10 mouse cellular contexts compared by ENCODE assay signal in the genomic region with DNA sequence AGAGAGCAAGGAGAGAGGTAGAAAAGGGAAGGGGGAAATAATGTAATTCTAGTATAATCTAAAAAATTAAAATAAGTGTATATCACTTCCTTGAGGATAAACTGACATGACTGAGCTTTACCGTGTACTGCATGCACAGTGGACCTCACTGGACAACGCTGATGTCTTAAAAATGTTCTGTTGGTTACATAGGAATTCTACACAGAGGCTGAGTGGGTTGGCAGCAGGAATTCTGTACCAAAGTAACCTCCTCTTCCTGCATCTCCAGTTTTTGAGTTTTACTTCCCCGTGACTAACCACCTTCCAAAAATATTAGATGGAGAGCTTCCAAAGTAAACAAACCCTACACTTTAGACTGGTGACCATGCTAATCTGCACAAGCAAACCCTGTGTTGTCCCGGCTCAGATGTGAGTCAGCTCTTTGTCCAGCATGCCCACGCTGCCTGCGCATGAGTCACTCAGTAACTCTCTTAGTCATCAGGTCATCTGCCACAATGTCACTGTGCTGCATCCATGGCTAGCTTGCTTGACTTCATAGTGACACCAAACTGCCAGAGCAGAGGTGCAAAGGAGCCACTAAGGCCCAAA.
DNase-seq lines count a peak whose midpoint lies in the region; ATAC-seq lines count a peak whose summit lies in the region.
"Had no signal": no experiment of that assay in that cellular context is flagged by ENCODE, and none has a peak within 500 bp of the region (broad histone marks: within the 10 kb centered on the region; RNA-seq: fewer than 3 reads in every experiment).

No protein-coding gene starts in this region.

- H3K9ac ChIP-seq in heart, embryonic 15.5 days = no peak overlapping the region
- no peak overlapping the region for H3K9ac ChIP-seq in hindbrain, embryonic 16.5 days (ENCODE audit: low read depth, low read length)

- intact Hi-C loops in heart, postnatal 36 days (cut with DNase I) = no loop called here

- no peak overlapping the region for H3K4me2 ChIP-seq in heart, embryonic 15.5 days
- no peak overlapping the region for H3K4me2 ChIP-seq in hindbrain, embryonic 16.5 days (ENCODE audit: low read length)

- H3K27ac ChIP-seq in heart, embryonic 15.5 days = no peak overlapping the region
- no peak overlapping the region for H3K27ac ChIP-seq in heart, embryonic 10.5 days
- no peak overlapping the region for H3K27ac ChIP-seq in hindbrain, embryonic 16.5 days (ENCODE audit: low read depth, low read length)

- no peaks in the 10 kb centered on the region for H3K4me1 ChIP-seq in heart, embryonic 15.5 days (replicated peaks)
- no peaks in the 10 kb centered on the region for H3K4me1 ChIP-seq in heart, embryonic 10.5 days
- no peaks in the 10 kb centered on the region for H3K4me1 ChIP-seq in hindbrain, embryonic 16.5 days (ENCODE audit: control insufficient read depth, insufficient read depth, low read depth, low read length)

- ATAC-seq in heart, embryonic 15.5 days (replicated peaks; ENCODE audit: insufficient number of reproducible peaks, insufficient read depth, low FRiP score, low read depth) = 0 out of 2 replicates have a peak, but pooled peaks have one; percentile 35
- ATAC-seq in hindbrain, embryonic 16.5 days = no peak

- no peak overlapping the region for H3K4me3 ChIP-seq in heart, embryonic 15.5 days
- no peak overlapping the region for H3K4me3 ChIP-seq in heart, embryonic 10.5 days
- H3K4me3 ChIP-seq in hindbrain, embryonic 16.5 days (ENCODE audit: low read length) = no peak overlapping the region

- H3K27me3 ChIP-seq in heart, embryonic 15.5 days = no peaks in the 10 kb centered on the region
- H3K27me3 ChIP-seq in heart, embryonic 10.5 days (ENCODE audit: insufficient read depth, poor library complexity, severe bottlenecking) = no peaks in the 10 kb centered on the region
- no peaks in the 10 kb centered on the region for H3K27me3 ChIP-seq in hindbrain, embryonic 16.5 days (replicated peaks; ENCODE audit: control insufficient read depth, insufficient read depth, low read length)
- H3K27me3 ChIP-seq: CH12.LX had no signal

- no peaks in the 10 kb centered on the region for H3K9me3 ChIP-seq in heart, embryonic 15.5 days (replicated peaks)
- H3K9me3 ChIP-seq in heart, embryonic 10.5 days = no peaks in the 10 kb centered on the region
- no peaks in the 10 kb centered on the region for H3K9me3 ChIP-seq in hindbrain, embryonic 16.5 days (ENCODE audit: control insufficient read depth, low read length)

- no peak for DNase-seq in heart, postnatal 36 days
- peak; percentile 41 for DNase-seq in right cerebral cortex, postnatal 25 days
- no peak for DNase-seq in right cerebral cortex, postnatal 14 days
- DNase-seq in left cerebral cortex, adult 8-10 months (ENCODE audit: low spot score in 2 of 2) = peak; percentile 8 to 77
- peak; percentile 27 to 49 for DNase-seq in urinary bladder, postnatal 36 days (ENCODE audit: low spot score in 2 of 2)
- no peak for DNase-seq in heart, embryonic 10.5 days (ENCODE audit: low spot score)
- DNase-seq: thymus, adult 2 months had no signal

- WGBS in heart, embryonic 15.5 days = 50% methylated on average over 6 of the region's 6 CpGs
- WGBS in heart, embryonic 10.5 days = 71% methylated on average over 6 of the region's 6 CpGs
- 88% methylated on average over 6 of the region's 6 CpGs for whole genome bisulfite sequencing in hindbrain, embryonic 16.5 days

- H3K36me3 ChIP-seq in heart, embryonic 15.5 days = no peaks in the 10 kb centered on the region
- H3K36me3 ChIP-seq in heart, embryonic 10.5 days = no peaks in the 10 kb centered on the region
- no peaks in the 10 kb centered on the region for H3K36me3 ChIP-seq in hindbrain, embryonic 16.5 days (ENCODE audit: control insufficient read depth, insufficient read depth, low read length)

Comparison
In these comparisons a context has a peak if more than half of its experiments do, and no peak if none do; other contexts are left out.
1. DNase-seq: peak in right cerebral cortex, postnatal 25 days (single experiment), left cerebral cortex, adult 8-10 months (2 of 2) and urinary bladder, postnatal 36 days (2 of 2); none in heart, postnatal 36 days (0 of 2), right cerebral cortex, postnatal 14 days (single experiment) and heart, embryonic 10.5 days (single experiment).